Mouse (Mus musculus): ENCODE results near the gene Diras2. TPM values are rescaled to one million over a fixed set of nuclear protein-coding genes. Genes with fewer than 3 reads are reported as not detected.

Gene Diras2
- polyA plus RNA-seq, 1 experiment = 0.30 TPM

DNA sequence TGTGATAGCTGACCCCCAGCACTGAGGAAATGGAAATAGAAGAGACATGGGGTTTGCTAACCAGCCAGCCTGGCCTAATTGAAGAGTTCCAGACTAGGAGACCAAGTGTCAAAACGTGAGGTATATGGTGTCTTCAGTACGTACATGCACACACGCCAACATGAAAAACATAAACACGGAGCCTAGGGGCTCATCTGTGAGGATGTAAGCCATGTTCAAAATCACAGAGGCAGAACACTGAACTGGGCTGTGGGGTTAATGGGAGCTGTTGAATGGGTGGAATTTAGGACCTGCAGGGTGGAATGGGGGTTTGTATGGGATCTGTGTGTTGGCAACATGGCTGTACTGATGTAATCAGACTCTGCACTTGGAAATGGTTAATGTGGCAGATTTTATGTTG is 14.5 kb downstream of the Diras2 start:
- H3ac ChIP-seq (ENCODE audit: control insufficient read depth, insufficient read length) = no peak overlapping the region
- no peak overlapping the region for H3K4me3 ChIP-seq
- no peaks in the 10 kb centered on the region for H3K79me2 ChIP-seq (ENCODE audit: control insufficient read depth, insufficient read depth)
- H3K4me2 ChIP-seq (ENCODE audit: low read depth) = no peak overlapping the region
- no peak for TF ChIP-seq MYOD1 (IDR thresholded peaks at IDR 0.05; ENCODE audit: control insufficient read depth in 1 of 3, insufficient read length in 2 of 3, low read depth in 2 of 3)
- no peaks in the 10 kb centered on the region for H3K27me3 ChIP-seq (ENCODE audit: control insufficient read depth, insufficient read depth, insufficient read length)
- H3K36me3 ChIP-seq (ENCODE audit: control insufficient read depth, insufficient read depth) = no peaks in the 10 kb centered on the region

DNA sequence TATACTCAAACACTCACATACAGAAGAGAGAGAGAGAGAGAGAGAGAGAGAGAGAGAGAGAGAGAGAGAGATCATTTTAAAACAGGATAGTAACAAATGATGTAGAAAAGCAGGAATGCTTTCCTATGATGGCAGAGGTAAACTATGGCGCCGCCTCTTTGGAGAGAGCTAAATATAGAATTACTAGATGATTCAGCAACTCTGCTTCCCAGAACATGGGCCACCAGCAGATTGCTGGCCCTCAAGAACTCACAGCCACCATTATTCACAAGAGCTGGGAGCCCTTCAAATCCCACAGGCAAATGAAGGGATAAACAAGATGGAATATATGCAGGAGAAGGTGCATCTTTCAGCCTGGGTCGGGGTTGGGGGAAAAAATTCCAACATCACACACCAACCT is 15.0 kb downstream of the Diras2 start:
- no peaks in the 10 kb centered on the region for H3K79me2 ChIP-seq (ENCODE audit: control insufficient read depth, insufficient read depth)
- H3K4me3 ChIP-seq = no peak overlapping the region
- TF ChIP-seq SRF (IDR thresholded peaks at IDR 0.05; ENCODE audit: control insufficient read depth, insufficient read length, low read depth) = no peak
- no peak overlapping the region for H3ac ChIP-seq (ENCODE audit: control insufficient read depth, insufficient read length)
- no peaks in the 10 kb centered on the region for H3K27me3 ChIP-seq (ENCODE audit: control insufficient read depth, insufficient read depth, insufficient read length)
- H3K4me2 ChIP-seq (ENCODE audit: low read depth) = no peak overlapping the region
- no peaks in the 10 kb centered on the region for H3K36me3 ChIP-seq (ENCODE audit: control insufficient read depth, insufficient read depth)

DNA sequence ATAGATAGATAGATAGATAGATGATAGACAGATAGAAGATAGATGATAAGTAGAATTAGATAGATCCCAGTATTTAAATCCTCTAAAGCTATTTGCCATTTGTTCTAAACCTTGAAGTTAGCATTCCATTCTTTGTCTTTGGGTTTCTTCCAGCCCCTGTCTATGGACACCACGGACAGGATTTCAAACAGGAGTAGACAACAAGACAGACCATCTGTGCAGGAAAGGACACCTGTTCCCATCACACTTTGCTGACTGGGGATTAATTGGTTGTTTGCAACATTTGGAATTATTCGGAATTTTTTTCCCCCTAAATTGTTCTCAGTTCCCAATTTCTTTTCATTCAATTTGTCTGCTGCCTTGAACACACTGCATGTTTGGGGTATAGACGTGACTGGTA is 17.5 kb downstream of the Diras2 start:
- no peaks in the 10 kb centered on the region for H3K79me2 ChIP-seq (ENCODE audit: control insufficient read depth, insufficient read depth)
- H3K27me3 ChIP-seq (ENCODE audit: control insufficient read depth, insufficient read depth, insufficient read length) = no peaks in the 10 kb centered on the region
- no peak overlapping the region for H3K4me2 ChIP-seq (ENCODE audit: low read depth)
- no peak for TF ChIP-seq MYOG (IDR thresholded peaks at IDR 0.05; ENCODE audit: control insufficient read depth in 1 of 3, insufficient read depth in 1 of 3, insufficient read length in 2 of 3, low read depth in 2 of 3)
- no peak for TF ChIP-seq REST (IDR thresholded peaks at IDR 0.05; ENCODE audit: insufficient read depth, insufficient read length)
- no peak for TF ChIP-seq MYOD1 (IDR thresholded peaks at IDR 0.05; ENCODE audit: control insufficient read depth in 1 of 3, insufficient read length in 2 of 3, low read depth in 2 of 3)
- TF ChIP-seq SRF (IDR thresholded peaks at IDR 0.05; ENCODE audit: control insufficient read depth, insufficient read length, low read depth) = no peak
- no peak for TF ChIP-seq TCF3 (IDR thresholded peaks at IDR 0.05; ENCODE audit: insufficient read length, low read depth)
- TF ChIP-seq CEBPB (IDR thresholded peaks at IDR 0.05; ENCODE audit: insufficient read depth, poor library complexity, severe bottlenecking) = no peak
- no peak for TF ChIP-seq POLR2A (IDR thresholded peaks at IDR 0.05; ENCODE audit: insufficient read length, low read depth)
- no peak for TF ChIP-seq TCF12 (IDR thresholded peaks at IDR 0.05; ENCODE audit: insufficient read depth, poor library complexity, severe bottlenecking)
- TF ChIP-seq MAX (IDR thresholded peaks at IDR 0.05; ENCODE audit: low read depth) = no peak
- no peak overlapping the region for H3K4me3 ChIP-seq
- no peak overlapping the region for H3ac ChIP-seq (ENCODE audit: control insufficient read depth, insufficient read length)
- no peaks in the 10 kb centered on the region for H3K36me3 ChIP-seq (ENCODE audit: control insufficient read depth, insufficient read depth)

DNA sequence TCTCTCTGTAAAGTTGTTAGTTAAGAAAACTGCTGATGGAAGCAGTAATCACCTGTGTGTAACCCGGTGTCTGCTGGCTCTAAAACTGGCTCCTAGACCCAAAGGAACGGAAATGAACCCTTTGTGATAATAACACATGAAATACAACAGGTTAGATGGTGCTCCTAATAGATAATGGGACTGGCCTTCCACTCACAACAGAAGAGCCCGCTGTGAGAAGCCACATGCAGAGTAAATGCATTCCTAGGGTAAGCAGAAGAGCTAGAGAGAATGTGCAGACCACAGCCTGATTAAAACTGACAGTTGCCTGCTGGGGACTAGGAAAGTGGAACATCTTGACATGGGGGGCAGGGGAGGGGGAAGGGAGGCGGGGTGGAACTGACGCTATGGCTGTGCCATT is 18.7 kb downstream of the Diras2 start:
- no peak overlapping the region for H3K4me2 ChIP-seq (ENCODE audit: low read depth)
- H3K4me3 ChIP-seq = no peak overlapping the region
- no peak overlapping the region for H3ac ChIP-seq (ENCODE audit: control insufficient read depth, insufficient read length)
- no peaks in the 10 kb centered on the region for H3K27me3 ChIP-seq (ENCODE audit: control insufficient read depth, insufficient read depth, insufficient read length)
- no peaks in the 10 kb centered on the region for H3K36me3 ChIP-seq (ENCODE audit: control insufficient read depth, insufficient read depth)
- no peaks in the 10 kb centered on the region for H3K79me2 ChIP-seq (ENCODE audit: control insufficient read depth, insufficient read depth)
- no peak for TF ChIP-seq USF1 (IDR thresholded peaks at IDR 0.05; ENCODE audit: low read depth)
- no peak for TF ChIP-seq POLR2AphosphoS2 (IDR thresholded peaks at IDR 0.05; ENCODE audit: insufficient read length, low read depth)
- no peak for TF ChIP-seq MYOG (IDR thresholded peaks at IDR 0.05; ENCODE audit: control insufficient read depth in 1 of 3, insufficient read depth in 1 of 3, insufficient read length in 2 of 3, low read depth in 2 of 3)
- no peak for TF ChIP-seq POLR2A (IDR thresholded peaks at IDR 0.05; ENCODE audit: insufficient read length, low read depth)
- TF ChIP-seq SRF (IDR thresholded peaks at IDR 0.05; ENCODE audit: control insufficient read depth, insufficient read length, low read depth) = no peak
- TF ChIP-seq TCF3 (IDR thresholded peaks at IDR 0.05; ENCODE audit: insufficient read length, low read depth) = no peak
- TF ChIP-seq E2F4 (IDR thresholded peaks at IDR 0.05; ENCODE audit: insufficient read depth) = no peak
- TF ChIP-seq REST (IDR thresholded peaks at IDR 0.05; ENCODE audit: insufficient read depth, insufficient read length) = no peak
- TF ChIP-seq MYOD1 (IDR thresholded peaks at IDR 0.05; ENCODE audit: control insufficient read depth in 1 of 3, insufficient read length in 2 of 3, low read depth in 2 of 3) = no peak

DNA sequence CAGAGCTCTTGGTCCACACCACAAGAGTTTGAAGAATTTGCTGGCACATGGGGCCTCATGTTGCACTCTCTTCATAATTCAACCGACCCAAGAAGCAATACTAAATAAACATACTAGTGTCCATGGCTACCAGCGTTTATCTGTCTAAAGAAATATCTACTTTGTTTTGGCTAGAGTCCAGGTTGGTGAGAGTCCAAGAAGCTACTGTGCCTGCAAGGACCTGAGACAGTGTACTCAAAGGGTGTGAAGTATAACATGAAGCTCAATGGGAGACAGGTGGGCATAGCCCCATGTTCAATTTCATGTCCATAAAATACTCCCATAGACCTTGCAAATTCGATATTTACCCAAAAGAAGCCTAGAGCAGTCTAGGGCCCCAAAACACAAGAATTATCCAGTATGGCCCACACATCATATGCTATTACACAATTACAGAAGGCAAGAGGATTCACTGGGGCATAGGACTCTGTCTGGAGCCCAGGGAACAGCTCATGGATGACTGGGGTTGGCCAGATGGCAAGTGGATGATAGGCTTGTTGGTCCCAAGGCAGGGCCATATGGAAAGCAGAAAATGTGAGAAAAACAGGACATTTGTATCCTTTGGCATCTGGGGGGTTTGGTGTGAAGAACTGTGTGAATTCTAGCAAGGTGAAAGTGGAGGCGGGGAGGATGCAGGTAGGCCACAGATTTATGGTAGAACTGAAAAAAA is 20.8 kb downstream of the Diras2 start:
- no peak for TF ChIP-seq POLR2A (IDR thresholded peaks at IDR 0.05; ENCODE audit: insufficient read length, low read depth)
- TF ChIP-seq MYOD1 (IDR thresholded peaks at IDR 0.05; ENCODE audit: control insufficient read depth in 1 of 3, insufficient read length in 2 of 3, low read depth in 2 of 3) = no peak
- no peak for TF ChIP-seq E2F4 (IDR thresholded peaks at IDR 0.05; ENCODE audit: insufficient read depth)
- TF ChIP-seq MAX (IDR thresholded peaks at IDR 0.05; ENCODE audit: low read depth) = no peak
- TF ChIP-seq USF1 (IDR thresholded peaks at IDR 0.05; ENCODE audit: low read depth) = no peak
- TF ChIP-seq TCF3 (IDR thresholded peaks at IDR 0.05; ENCODE audit: insufficient read length, low read depth) = no peak
- no peak for TF ChIP-seq POLR2AphosphoS2 (IDR thresholded peaks at IDR 0.05; ENCODE audit: insufficient read length, low read depth)
- TF ChIP-seq MYOG (IDR thresholded peaks at IDR 0.05; ENCODE audit: control insufficient read depth in 1 of 3, insufficient read depth in 1 of 3, insufficient read length in 2 of 3, low read depth in 2 of 3) = no peak
- TF ChIP-seq CEBPB (IDR thresholded peaks at IDR 0.05; ENCODE audit: insufficient read depth, poor library complexity, severe bottlenecking) = no peak

More for the DNA sequence above, 20.8 kb downstream of the Diras2 start:
- H3K27me3 ChIP-seq (ENCODE audit: control insufficient read depth, insufficient read depth, insufficient read length) = no peaks in the 10 kb centered on the region
- H3K79me2 ChIP-seq (ENCODE audit: control insufficient read depth, insufficient read depth) = no peaks in the 10 kb centered on the region
- no peak overlapping the region for H3K4me3 ChIP-seq
- H3ac ChIP-seq (ENCODE audit: control insufficient read depth, insufficient read length) = no peak overlapping the region
- H3K36me3 ChIP-seq (ENCODE audit: control insufficient read depth, insufficient read depth) = no peaks in the 10 kb centered on the region
- no peak overlapping the region for H3K4me2 ChIP-seq (ENCODE audit: low read depth)

All from myocyte (in vitro differentiated cells).